Mouse (Mus musculus): ENCODE data around the gene Serinc2.
A peak's percentile ranks its signal among the peaks of the same experiment; 100 is the strongest.
"Not testable (repeated sequence)": the region's sequence is repeated elsewhere in the genome, so short reads cannot be mapped to it uniquely, and the experiment has no call there.

Gene Serinc2

GRCm38 (mm10) chr4:130252441-130253157 is 26.4 kb downstream of the Serinc2 start:
- no peak for DNase-seq

GRCm38 (mm10) chr4:130251763-130252162 is 27.2 kb downstream of the Serinc2 start:
- no peak for DNase-seq

GRCm38 (mm10) chr4:130251172-130251705 is 27.8 kb downstream of the Serinc2 start:
- no peak for DNase-seq

GRCm38 (mm10) chr4:130248636-130249035 is 30.4 kb downstream of the Serinc2 start:
- no peak for DNase-seq

GRCm38 (mm10) chr4:130246132-130246531 is 32.9 kb downstream of the Serinc2 start:
- peak; percentile 75 for DNase-seq

GRCm38 (mm10) chr4:130244749-130245148 is 34.3 kb downstream of the Serinc2 start:
- no peak for DNase-seq

- not testable (repeated sequence) for DNase-seq
These were observed 35.4 kb downstream of the Serinc2 start for GRCm38 (mm10) chr4:130243621-130244020.

- DNase-seq = no peak
These were observed 36.0 kb downstream of the Serinc2 start for GRCm38 (mm10) chr4:130242956-130243355.

- DNase-seq = no peak
These were observed 38.3 kb downstream of the Serinc2 start for GRCm38 (mm10) chr4:130240695-130241094.

- DNase-seq = no peak
These were observed 41.4 kb downstream of the Serinc2 start for GRCm38 (mm10) chr4:130237607-130238006.

- DNase-seq = no peak
These were observed 42.6 kb downstream of the Serinc2 start for GRCm38 (mm10) chr4:130236361-130236760.

GRCm38 (mm10) chr4:130224071-130224470 is 54.9 kb downstream of the Serinc2 start:
- no peak for DNase-seq

- peak; percentile 52 for DNase-seq
These were observed 56.8 kb downstream of the Serinc2 start, which contains the start of gene Gm853 for GRCm38 (mm10) chr4:130222179-130222578. Gene Gm853, minus strand, starts transcription at chr4:130222401.

GRCm38 (mm10) chr4:130220176-130220575 is 58.8 kb downstream of the Serinc2 start:
- DNase-seq = peak; percentile 60

- no peak for DNase-seq
These were observed 63.6 kb downstream of the Serinc2 start for GRCm38 (mm10) chr4:130215392-130215791.

GRCm38 (mm10) chr4:130213857-130214256 is 65.1 kb downstream of the Serinc2 start:
- no peak for DNase-seq

GRCm38 (mm10) chr4:130213197-130213596 is 65.8 kb downstream of the Serinc2 start:
- DNase-seq = no peak

GRCm38 (mm10) chr4:130212421-130212820 is 66.6 kb downstream of the Serinc2 start:
- no peak for DNase-seq

GRCm38 (mm10) chr4:130211870-130212269 is 67.1 kb downstream of the Serinc2 start:
- no peak for DNase-seq

All from kidney, adult 18-20 months (tissue).